Mouse (Mus musculus) lung, postnatal 14 days (tissue): ENCODE measurements at regions not wholly inside any gene's neighbourhood (a gene's known extent, or its start where the extent isn't known, plus 50 kb on each side); places are given as distances from the start of the nearest gene placed in this dataset.

ENCODE experiments used
- DNase-seq: peaks from one replicate; pipeline ENCODE4 v3.0.0; 2021

DNA sequence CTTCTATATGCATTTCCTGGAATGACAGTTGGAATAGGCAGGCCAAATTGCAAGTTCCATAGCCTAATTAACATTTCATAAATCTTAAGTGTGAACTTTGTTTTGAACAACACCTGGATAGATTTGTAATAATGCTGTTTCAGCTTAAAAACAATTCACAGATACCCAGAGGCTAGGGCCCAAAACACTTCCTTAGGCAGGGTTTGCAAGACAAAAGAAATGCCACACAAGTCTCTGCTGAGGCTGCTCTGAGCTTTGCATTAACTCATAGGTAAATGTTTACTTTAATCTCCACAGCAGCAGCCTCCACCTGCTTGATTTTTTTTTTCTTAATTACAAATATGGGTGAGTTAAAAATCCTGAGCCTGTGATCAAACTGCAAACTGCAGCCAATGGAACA lies 118.4 kb downstream of the Gnat3 start:
- no peak for DNase-seq

DNA sequence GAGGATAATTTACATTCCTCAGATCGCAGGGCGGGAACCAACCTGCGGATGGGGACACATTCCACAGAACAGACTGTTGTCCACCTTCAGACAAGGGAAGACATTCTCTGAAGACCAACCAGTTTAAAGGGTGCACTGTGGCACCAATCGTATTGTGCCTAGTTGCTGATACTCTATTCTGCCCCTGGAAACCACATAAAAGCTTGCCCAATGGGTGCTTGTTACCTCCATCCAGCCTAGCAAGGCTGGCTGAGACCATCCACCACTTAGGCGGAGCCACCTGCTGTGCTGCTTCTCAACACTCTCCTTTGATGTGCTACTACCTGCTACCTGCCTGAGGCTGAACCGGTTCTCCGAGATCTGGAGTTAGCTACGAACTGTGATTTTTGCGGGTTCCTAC lies 119.9 kb downstream of the Gnat3 start:
- DNase-seq = no peak

DNA sequence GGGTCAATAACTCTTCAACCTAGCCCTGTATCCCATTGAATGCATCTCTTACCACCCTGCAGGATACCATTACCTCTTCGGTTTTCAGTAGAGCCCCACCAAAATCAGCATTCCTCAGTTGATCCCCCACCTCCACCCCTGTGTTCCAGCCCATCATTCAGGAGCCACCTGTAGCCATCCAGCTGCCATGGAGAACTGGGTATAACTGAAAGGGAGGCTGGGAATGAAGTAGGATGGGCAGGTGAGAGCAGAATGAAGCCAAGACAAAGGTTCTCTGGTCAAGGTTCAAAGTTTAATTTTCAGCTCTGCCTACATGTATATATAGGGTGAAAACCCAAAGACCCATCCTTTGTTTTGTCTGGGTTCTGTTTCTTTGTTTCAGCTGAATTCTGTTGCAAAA lies 121.4 kb downstream of the Gnat3 start:
- no peak for DNase-seq

DNA sequence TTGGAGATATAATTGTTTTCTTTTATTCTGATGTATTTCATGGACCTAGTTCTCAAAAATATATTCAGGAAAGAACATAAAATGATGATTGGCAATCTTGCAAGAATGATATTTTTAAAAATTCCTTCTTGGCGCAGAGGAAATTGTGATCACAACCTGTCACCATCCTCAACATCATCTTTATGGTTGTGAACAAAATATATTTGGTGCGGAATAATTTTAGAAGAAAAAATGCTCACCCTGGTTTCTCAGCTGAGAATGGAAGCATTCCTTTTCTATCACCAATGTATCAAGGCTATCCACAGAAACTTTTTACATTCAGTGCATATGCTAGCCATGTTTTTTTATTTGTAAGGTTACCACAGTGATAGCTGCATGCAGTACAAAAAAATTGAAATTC lies 123.1 kb downstream of the Gnat3 start:
- no peak for DNase-seq

DNA sequence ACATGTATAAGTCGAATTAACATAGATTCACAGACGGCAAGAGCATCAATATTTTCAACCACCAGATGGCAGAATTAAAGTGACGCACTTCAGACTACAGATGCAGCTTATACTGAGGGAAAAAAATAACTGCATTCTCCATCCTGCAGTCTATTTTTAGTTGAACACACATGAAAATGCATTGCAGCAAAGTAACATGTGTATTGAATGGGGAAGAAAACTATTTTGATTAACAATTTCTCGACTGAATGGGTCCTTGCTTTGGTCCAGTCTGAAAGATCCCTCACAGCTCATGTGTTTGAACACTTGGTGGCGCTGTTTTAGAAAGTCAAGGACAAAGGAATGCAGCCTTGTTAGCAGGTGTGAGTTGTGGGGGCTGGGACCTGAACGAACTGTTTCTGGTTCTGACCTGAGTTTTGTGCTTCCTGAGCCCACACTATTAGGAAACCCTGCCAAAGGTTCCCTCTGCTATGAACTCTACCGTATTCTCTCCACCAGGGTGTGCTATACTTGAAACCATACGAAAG lies 125.6 kb downstream of the Gnat3 start:
- peak; percentile 58 for DNase-seq

DNA sequence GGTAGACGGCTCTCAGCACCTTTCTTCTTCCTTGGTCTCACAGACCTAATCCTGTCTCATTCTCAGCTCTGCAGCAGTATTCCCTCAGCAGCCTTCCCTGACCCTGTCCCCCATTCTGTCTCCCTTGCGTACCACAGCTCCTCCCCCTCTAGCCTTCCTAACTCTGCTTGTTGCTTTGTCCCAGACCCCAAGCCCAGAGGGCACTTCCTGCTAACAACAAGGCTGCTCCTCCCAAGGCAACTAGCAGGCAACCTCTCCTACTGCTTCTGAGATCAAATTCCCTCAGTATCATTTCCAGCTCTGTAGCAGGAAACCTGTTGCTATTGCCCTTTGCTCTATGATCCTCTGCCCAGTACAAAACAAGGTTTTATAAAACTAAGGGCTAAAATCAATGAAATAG lies 127.6 kb downstream of the Gnat3 start:
- no peak for DNase-seq

DNA sequence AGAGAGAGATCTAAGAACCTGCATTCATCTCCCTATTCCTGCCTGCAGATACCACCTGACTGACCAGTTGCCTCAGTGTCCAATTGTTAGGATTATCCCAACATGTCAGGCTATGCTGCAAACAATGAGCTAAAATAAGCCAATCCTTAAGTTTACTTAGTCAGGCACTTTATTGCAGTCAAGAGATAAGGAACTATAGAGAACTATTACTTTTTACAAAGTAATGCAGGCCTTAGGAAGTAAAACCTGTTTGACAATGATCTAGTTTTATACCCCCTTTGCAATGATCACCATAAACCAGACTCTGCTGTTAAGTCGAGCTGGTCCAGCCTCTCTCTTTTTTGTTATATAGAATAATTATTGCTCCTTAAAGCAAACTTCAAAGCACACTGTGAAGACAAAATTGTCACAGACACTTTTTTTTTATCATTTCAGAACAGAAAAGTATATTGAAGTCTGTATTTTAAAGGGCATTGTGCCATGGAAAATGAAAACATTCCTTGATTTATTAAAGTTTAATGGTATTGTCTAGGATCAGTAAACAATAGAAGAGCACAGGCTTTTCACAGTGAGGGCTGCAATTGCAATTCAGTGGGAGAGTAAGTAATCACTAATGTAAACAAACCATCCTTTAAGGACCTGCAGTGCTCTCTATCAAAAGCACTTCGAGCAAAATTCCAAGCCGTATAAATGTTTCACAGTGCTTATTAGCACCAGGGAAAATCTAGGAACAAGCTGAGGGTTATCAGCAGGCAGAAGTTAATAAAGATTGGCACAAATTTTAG lies 152.7 kb downstream of the Gnat3 start:
- no peak for DNase-seq

DNA sequence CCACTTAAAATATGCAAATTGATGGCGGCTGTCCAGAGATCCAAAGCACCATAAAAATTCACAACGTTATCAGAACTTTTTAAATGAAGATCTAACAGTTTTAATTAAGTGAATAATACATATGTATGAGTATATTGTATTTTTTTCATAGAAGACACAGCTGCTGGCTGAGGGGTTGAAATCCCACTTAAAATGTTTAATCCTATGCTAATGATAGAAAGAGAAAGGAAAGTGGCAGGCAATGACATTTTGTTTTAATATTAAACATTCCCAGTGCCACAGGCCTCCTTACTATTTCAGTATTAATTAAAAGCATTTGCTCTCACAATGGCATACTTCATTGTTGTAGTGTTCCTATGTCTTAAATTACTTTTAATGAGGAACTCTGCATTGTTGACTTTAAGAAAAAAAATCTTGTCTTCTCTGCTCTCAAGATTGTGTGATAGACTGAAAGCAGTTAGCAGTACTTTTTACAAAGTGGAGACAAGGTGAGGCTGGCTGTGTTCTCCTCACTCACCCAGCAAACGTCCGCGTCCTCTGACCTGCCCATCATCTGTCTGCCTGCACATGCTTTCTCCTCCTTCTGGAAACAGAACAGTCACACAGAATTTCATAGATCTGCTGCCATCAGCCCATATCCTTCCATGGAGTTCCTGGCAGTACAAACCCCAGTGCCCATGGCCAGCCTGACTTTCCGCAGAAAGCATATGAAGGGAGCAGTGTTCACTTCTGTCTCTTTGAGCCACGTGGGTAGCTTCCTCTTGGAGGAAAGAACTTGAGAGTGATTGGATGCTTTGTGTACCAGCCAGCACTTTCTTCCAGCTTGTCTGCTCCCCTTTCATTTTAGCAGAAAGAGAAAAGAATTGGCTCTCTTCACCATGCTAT lies 173.7 kb downstream of the Gnat3 start:
- DNase-seq = no peak

DNA sequence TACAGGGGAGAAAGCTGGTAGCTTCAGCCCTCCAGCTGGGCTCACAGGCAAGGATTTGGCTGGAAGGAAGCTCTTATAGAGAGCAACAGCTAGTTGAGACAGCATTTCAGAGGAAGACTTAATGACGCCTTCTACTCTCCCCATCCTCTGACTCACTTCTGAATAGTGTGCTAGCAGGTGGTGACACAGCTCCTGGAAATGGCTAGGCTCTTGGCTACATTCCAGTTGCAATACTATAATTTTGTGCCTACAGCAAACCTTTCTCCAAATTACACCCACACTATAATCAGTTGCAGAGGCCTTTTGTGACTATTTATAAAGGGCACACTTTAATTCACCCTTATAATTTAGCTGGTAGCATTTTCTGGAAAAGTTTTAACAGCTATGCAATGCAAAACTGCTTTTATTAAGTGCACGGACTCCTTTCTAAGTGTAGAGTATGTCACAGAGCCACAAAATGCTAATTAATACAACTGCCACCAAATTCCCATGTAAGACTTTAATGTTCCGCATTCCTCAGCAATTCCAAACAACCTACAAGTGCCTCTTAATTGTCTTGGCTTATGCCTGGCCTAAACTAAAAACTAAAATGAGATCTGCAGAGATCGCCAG lies 175.2 kb downstream of the Gnat3 start:
- DNase-seq = no peak

DNA sequence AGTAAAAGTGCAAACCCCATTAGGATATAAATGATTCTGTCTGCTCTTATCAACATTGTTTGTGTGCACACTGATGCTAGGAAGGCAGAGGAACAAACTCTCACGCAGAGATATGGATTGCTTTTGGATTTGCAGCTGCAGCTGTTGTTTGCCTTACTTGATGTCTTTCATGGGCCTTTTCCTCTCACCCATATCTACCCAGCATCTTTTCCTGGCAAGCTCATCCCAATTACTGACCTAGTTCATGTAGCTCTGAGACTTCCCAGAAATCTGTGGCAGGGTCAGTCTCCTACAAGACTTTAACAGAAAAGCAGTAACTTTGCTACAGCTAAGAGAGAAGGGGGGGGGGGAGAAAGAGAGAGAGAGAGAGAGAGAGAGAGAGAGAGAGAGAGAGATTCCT lies 189.9 kb downstream of the Gnat3 start:
- DNase-seq = no peak

DNA sequence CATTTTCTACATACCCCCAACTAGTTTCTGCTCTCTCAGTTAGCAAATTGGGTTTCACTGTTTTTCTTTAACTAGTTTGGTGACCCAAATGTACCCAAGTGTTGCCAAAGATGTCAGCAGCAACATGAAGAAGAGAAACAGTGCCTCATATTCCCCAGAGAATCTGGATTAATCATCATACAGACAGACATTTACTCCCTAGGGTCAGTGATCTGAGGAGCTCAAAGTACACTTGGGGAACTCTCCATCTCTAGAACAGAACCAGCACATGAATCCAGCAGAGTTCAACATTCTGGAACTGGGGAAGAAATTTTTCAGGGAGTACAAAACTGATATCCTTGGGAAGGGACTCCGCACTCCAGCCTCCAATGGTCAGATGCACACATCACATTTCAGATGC lies 191.4 kb downstream of the Gnat3 start:
- no peak for DNase-seq

DNA sequence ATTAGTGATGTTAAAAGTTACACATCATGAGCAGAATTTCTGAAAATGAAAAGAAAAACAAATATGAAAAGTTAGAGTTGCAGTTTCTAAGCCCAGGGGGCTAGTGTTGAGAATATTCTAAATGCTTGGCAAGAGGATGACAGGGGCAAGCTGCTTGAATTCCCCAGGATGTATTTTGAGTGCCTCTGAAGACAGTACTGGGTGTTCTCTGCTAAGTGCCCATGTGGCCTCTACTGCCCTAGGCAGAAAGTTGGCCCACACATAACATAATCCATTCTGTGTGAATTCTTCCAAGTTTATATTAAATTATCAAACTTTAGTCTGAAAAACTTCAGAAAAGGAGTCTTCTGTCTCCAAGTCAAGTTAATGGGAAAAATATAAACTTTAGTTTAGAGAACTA lies 196.6 kb downstream of the Gnai1 start:
- DNase-seq = no peak

DNA sequence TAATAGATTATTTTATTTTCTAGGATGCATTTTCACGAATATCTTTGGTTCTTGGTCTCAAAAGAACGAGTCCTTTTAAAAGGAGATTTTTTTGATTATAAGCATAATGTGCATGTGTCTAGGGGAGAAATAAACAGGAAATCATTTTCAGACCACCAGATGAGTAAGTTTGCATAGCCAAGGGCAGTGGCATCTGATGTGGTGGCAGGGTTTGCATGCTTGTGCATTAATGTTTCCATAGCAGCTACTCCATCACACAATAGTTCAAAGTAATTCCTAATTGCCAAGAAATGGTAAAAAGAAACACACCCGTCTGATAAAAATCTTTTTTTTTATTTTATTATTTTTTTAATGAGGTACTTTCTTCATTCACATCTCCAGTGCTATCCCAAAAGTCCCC lies 182.3 kb downstream of the Gnai1 start:
- DNase-seq = no peak

DNA sequence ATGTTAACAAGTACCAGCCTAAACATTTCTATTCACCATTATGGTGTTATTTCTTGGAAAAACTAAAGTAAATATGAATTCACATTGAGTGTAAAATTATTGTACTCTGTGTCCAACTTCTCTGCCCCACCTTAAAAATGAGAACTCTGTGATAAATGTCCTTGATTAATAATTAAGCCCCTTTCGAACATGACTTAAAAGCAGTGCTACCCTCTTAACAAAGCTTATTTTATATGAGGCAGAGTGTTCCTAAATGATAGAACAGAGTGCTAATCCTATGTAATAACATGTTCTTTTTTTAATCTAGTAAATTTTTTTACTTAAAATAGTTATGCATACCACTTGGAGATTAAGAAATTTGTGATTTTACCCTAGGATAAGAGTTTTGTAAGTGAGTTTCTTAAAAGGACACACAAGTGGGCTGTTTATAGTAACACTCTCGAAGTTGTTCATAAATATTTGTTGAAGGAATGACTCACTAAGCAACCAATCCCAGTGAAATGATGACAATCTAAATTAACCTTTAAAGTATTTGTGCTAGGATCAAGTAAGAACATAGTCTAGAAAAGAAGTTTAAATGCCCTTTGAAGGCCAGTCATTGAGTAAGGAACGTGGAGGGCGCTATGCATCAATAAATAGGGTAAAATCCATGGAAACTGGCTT lies 148.6 kb downstream of the Gnai1 start:
- DNase-seq = no peak
